Mouse (Mus musculus) thymus, adult 18-20 months (tissue): ENCODE results near the gene Rab39b.

Source experiments
- DNase-seq, 2 experiments: peaks; one replicate each; pipeline ENCODE4 v3.0.0; 2022; ENCODE audit warnings: mixed read lengths in 2 of 2

Rab39b gene

DNA sequence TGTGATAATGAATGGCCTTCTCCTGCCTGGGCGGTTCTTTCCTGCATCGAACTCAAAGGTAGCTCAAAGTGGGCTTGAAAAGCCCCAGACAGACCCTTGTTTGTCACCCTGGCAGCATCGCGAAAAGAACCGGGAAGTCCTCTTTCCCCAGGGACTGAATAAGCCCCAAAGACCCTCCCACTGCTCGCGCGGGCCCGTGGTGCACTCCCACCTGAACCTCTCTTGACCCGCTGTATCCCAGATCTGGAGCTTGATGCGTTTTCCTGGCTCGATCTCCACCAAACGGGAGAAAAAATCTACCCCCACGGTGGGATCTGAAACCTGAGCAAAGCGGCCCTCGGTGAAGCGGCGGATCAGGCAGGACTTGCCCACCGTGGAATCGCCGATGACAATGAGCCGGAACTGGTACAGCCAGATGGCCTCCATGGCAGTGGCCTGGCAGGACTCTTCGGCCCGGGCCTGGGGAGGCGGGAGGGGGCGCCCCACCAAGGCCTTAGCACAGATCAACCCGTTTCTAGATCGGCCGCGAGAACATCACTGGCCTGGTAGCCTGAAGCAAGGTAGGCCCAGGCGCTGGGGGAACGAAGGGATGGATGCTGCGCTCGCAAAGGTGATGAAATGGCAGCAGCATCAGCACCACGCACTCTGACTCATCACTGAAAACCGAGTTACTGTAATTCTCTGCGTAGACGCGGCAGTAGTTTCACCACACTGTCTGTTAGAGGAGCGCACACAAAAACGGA lies at the start of gene Rab39b:
Gene Rab39b (minus strand): TSS at position 650 of the 743 bp plus-strand sequence.
- no peak for DNase-seq

DNA sequence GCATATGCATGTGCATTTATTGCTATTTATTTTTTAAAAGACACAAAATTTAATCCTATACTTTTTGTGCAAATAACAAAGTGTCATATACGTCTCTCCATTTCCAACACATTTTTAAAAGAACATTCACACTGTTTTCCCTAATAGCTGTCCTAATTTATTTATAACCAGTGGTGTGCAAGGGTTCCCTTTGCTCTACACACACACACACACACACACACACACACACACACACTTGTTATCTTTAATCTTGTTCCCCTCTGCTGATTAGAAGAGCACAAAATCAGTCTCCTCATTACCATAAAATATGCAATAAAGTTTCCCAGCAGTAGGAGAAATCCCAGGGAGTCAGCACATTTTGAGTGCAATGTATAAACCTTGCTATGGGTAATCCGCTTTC lies 508 bp upstream of the Rab39b start:
- no peak for DNase-seq
